Mouse (Mus musculus): ENCODE measurements around the gene Rest.

Rest gene

GRCm38 (mm10) chr5:77254402-77254801, 10.9 kb upstream of the Rest start:
- POLR2A ChIA-PET, result interaction anchor here in 3 of 4 experiments (0.6 to 7.3 kb wide), 7 partner anchors 8 to 342 kb away, joined by 3 to 57 read pairs (median 3); partner anchors contain the start of gene Rest (in 2 of the 3)
- CTCF ChIA-PET, result no interaction called here

GRCm38 (mm10) chr5:77257603-77258002, 7.7 kb upstream of the Rest start:
- ChIA-PET POLR2A (interaction anchor here in 3 of 4 experiments (0.6 to 10.5 kb wide), 24 partner anchors 8 to 954 kb away, joined by 3 to 118 read pairs (median 4); partner anchors contain the start of genes Rest (in 2 of the 3), Noa1 (in 1 of the 3), Paics (in 1 of the 3) and Polr2b (in 1 of the 3)), CTCF (interaction anchor here in 3 of 4 experiments (0.6 kb wide), 3 partner anchors 12 to 224 kb away, joined by 3 to 7 read pairs (median 3); no protein-coding TSS in a partner anchor)

GRCm38 (mm10) chr5:77259315-77259714, 6.0 kb upstream of the Rest start:
- ChIA-PET CTCF (interaction anchor here in 2 of 4 experiments (0.7 to 1.0 kb wide), 2 partner anchors 10 to 95 kb away, joined by 3 read pairs; no protein-coding TSS in a partner anchor), POLR2A (interaction anchor here in 2 of 4 experiments (0.7 to 21.1 kb wide), 16 partner anchors 8 to 303 kb away, joined by 3 to 359 read pairs (median 5); partner anchors contain the start of genes Noa1 (in 1 of the 2) and Polr2b (in 1 of the 2))

GRCm38 (mm10) chr5:77260141-77260540, 5.2 kb upstream of the Rest start:
- POLR2A ChIA-PET, result interaction anchor here in 3 of 4 experiments (0.6 to 21.1 kb wide), 20 partner anchors 8 to 355 kb away, joined by 3 to 359 read pairs (median 4); partner anchors contain the start of genes Aasdh (in 1 of the 3), Noa1 (in 1 of the 3) and Polr2b (in 1 of the 3)
- CTCF ChIA-PET, result interaction anchor here (0.6 to 1.6 kb wide), 5 partner anchors 12 to 94 kb away, joined by 3 to 5 read pairs (median 3); no protein-coding TSS in a partner anchor

- ChIA-PET CTCF (interaction anchor here in 2 of 4 experiments (0.6 to 1.6 kb wide), 3 partner anchors 10 to 49 kb away, joined by 3 to 5 read pairs (median 5); partner anchors contain the start of genes Noa1 (in 1 of the 2) and Polr2b (in 1 of the 2)), POLR2A (interaction anchor here in 3 of 4 experiments (0.6 to 21.1 kb wide), 22 partner anchors 8 to 356 kb away, joined by 3 to 359 read pairs (median 4); partner anchors contain the start of genes Noa1 (in 2 of the 3), Polr2b (in 2 of the 3) and Aasdh (in 1 of the 3))
Observed at GRCm38 (mm10) chr5:77261137-77261536, 4.2 kb upstream of the Rest start.

DNA sequence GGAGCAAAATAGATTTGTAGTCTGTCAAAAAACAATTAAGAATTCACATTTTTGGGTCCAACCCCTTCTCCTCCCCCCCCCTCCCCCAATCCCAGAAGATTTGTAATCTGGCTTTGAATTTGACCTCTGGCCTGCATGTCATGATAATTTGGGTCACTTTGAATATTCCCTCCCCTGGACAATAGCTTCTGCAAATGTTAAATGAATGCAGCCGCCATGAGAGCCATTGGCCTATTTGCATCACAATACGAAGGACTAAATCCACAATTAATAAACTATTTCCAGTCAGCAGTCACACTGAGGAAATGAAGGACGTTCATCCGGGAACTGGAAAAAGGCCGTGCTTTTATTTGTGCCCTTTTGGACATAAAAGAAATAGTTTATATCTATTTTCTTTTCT, 3.2 kb upstream of the Rest start:
- POLR2A ChIA-PET, result interaction anchor here (0.6 to 21.1 kb wide), 25 partner anchors 8 to 311 kb away, joined by 3 to 359 read pairs (median 5); partner anchors contain the start of genes Polr2b (in 3 of the 4), Noa1 (in 2 of the 4), Paics (in 1 of the 4) and Ppat (in 1 of the 4)
- CTCF ChIA-PET, result interaction anchor here in 2 of 4 experiments (0.5 to 0.9 kb wide), 3 partner anchors 11 to 33 kb away, joined by 3 to 4 read pairs (median 3); no protein-coding TSS in a partner anchor

DNA sequence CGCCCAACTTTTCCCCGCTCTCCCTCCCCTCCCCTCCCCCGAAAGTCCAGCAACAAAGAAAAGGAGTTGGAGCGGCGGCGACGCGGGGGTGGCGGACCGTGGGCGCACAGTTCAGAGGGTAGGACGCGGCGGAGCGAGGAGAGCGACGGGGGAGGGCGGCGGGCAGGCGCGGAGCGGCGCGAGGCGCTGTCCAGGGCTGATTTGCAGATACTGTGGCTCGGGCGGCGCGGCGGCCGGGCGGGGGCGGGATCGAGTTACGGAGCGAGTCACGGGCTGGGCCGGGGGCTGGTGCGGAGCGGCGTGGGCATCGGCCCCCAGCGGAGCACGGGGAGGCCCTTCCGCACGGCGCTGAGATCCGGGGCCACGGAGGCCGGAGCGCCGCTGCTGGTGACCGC, 377 bp downstream of the Rest start:
- POLR2A ChIA-PET, result interaction anchor here in 3 of 4 experiments (0.6 to 21.1 kb wide), 38 partner anchors 7 to 449 kb away, joined by 3 to 359 read pairs (median 4); partner anchors contain the start of genes Paics (in 2 of the 3), Ppat (in 2 of the 3), Noa1 (in 1 of the 3) and Polr2b (in 1 of the 3)
- CTCF ChIA-PET, result interaction anchor here in 1 of 4 experiments (1.0 to 1.5 kb wide), 2 partner anchors 7 to 409 kb away, joined by 3 read pairs; no protein-coding TSS in a partner anchor

DNA sequence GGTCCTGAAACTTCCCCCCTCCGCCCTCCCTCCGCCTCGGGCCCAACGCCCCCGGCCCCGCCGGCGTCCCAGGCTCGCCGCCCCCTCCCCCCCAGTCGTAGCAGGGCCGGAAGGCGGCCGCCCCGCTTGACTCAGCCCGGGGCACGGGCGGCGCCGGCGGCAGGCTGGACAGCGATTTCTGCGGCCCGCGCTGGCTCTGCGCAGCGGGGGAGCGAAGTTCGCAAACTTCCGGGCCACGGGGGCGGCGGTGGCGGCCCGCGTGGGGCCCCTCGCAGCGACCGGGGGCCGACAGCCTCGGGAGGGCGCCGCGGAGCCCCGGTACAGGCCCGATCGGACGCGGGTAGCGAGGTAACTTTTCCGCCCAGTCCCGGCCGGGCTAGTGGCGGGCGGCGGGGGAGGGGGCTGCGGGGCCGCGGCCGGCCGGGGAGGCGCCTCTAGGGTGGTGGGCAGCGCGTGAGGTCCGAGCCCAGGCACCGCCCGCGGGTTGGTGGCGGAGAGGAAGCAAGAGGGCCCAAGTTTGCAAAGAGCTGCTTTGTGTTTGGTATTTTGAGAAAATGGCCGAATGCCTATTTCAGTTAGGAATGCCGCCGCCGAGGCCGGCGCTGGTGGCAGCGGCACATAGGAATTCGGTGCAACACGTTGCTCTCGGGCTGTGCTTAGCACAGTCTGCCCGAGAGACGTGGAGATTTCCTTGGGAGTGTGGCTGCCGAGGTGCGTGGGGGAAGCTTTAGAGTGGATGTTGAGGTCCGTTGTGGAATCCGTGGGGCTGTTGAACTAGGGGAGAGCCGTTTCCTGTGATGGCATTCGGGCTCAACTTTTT, 985 bp downstream of the Rest start:
- POLR2A ChIA-PET, result interaction anchor here in 2 of 4 experiments (0.7 to 21.1 kb wide), 7 partner anchors 9 to 315 kb away, joined by 3 to 359 read pairs (median 13); partner anchors contain the start of genes Paics (in 1 of the 2) and Ppat (in 1 of the 2)

DNA sequence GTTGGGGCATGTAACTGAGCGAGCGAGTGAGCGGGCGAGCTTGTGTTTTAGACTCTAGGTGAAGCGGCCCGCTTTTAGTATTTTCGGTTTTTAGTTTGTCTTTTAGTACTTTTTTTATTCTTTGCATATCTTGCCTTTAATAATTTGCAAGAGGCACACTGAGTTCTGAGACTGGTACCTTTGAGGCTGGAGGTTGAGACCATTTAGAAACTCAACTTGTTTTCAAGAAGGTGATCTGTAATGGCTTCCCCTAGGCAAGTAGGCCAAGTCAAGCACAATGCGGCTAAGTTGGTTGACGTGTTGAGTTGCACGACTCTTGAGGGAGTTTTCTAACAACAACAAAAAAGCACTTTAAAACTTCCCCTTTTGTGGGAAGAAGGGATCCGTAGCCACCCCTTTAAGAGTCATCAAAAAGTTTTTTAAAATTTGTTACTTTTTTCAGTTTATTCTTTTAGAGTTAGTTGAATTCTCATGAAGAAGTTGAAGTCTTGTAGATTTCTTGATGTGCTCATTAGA, 1.7 kb downstream of the Rest start:
- POLR2A ChIA-PET, result interaction anchor here in 3 of 4 experiments (0.5 to 21.1 kb wide), 9 partner anchors 7 to 316 kb away, joined by 3 to 359 read pairs (median 11); partner anchors contain the start of genes Paics (in 1 of the 3) and Ppat (in 1 of the 3)

More for the DNA sequence above, 985 bp downstream of the Rest start:
- CTCF ChIA-PET, result no interaction called here

GRCm38 (mm10) chr5:77267441-77267840, 2.1 kb downstream of the Rest start:
- POLR2A ChIA-PET, result interaction anchor here in 3 of 4 experiments (0.6 to 21.1 kb wide), 14 partner anchors 8 to 357 kb away, joined by 3 to 359 read pairs (median 3); no protein-coding TSS in a partner anchor
- CTCF ChIA-PET, result interaction anchor here in 3 of 4 experiments (0.6 to 1.9 kb wide), 3 partner anchors 15 to 82 kb away, joined by 3 to 7 read pairs (median 6); no protein-coding TSS in a partner anchor

More for the DNA sequence above, 1.7 kb downstream of the Rest start:
- CTCF ChIA-PET, result interaction anchor here in 3 of 4 experiments (0.6 to 1.9 kb wide), 3 partner anchors 15 to 83 kb away, joined by 3 to 7 read pairs (median 6); no protein-coding TSS in a partner anchor

GRCm38 (mm10) chr5:77267957-77268624, 2.8 kb downstream of the Rest start:
- CTCF ChIA-PET, result interaction anchor here in 3 of 4 experiments (0.7 to 1.9 kb wide), 4 partner anchors 14 to 853 kb away, joined by 3 to 7 read pairs (median 6); partner anchors contain the start of gene Polr2b (in 1 of the 3)
- POLR2A ChIA-PET, result interaction anchor here in 3 of 4 experiments (0.6 to 21.1 kb wide), 17 partner anchors 8 to 357 kb away, joined by 3 to 359 read pairs (median 3); partner anchors contain the start of genes Noa1 (in 1 of the 3) and Polr2b (in 1 of the 3)

GRCm38 (mm10) chr5:77269399-77269798, 4.1 kb downstream of the Rest start:
- ChIA-PET CTCF (interaction anchor here in 2 of 4 experiments (0.6 to 1.0 kb wide), 3 partner anchors 10 to 81 kb away, joined by 3 to 5 read pairs (median 3); partner anchors contain the start of gene Polr2b (in 1 of the 2)), POLR2A (interaction anchor here in 2 of 4 experiments (0.6 to 21.1 kb wide), 4 partner anchors 12 to 41 kb away, joined by 3 to 359 read pairs (median 7); no protein-coding TSS in a partner anchor)

GRCm38 (mm10) chr5:77273151-77273550, 7.9 kb downstream of the Rest start:
- ChIA-PET CTCF (interaction anchor here in 3 of 4 experiments (0.6 to 1.4 kb wide), 5 partner anchors 8 to 79 kb away, joined by 3 read pairs; partner anchors contain the start of gene Rest (in 1 of the 3)), POLR2A (interaction anchor here in 3 of 4 experiments (0.9 to 23.9 kb wide), 14 partner anchors 4 to 38 kb away, joined by 3 to 359 read pairs (median 5); partner anchors contain the start of gene Rest (in 2 of the 3))

DNA sequence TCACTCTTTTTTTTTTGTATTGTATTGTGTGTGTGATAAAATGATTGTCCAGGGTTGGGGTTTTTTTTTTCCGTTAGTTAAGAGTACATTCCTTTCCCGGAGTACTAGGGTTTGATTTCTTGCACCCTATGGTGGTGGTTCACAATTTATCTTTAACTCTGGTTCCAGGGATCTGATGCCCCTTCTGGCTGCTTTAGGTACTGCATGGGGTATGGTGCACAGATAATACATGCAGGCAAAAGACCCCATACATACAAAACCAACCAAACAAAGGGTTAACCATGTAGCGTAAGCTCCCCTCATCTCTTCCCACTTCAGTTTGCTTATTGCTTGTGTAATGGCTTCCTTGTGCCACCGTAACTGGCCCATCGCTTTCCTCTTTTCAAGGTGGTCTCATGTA, 10.7 kb downstream of the Rest start:
- CTCF ChIA-PET, result interaction anchor here in 1 of 4 experiments (1.4 kb wide), 1 partner anchor 11 kb away, joined by 3 read pairs; no protein-coding TSS in a partner anchor
- POLR2A ChIA-PET, result interaction anchor here in 3 of 4 experiments (0.6 to 23.9 kb wide), 8 partner anchors 6 to 325 kb away, joined by 3 to 359 read pairs (median 5); partner anchors contain the start of genes Rest (in 2 of the 3), Noa1 (in 1 of the 3), Paics (in 1 of the 3) and Polr2b (in 1 of the 3)

DNA sequence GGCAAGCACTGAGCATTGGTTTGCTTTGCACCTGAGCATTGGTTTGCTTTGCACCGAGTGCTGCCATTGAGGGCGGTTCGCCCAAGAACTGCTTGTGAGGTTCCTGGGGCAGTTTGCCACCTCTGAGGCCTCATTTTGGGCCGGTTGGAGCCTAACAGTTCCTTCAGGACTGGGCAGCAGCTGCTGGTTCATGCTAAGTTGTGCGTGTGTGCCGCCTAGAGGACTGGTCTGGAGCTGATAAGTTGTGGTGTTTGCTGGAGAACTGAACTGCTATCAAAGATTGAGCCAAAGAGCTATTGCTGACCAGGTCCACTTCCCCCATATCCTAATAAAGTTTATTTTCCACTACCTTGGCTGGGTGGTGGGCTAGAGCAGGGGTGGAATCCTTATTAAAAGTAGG, 11.9 kb downstream of the Rest start:
- ChIA-PET POLR2A (interaction anchor here in 3 of 4 experiments (0.8 to 23.9 kb wide), 12 partner anchors 5 to 40 kb away, joined by 3 to 359 read pairs (median 4); partner anchors contain the start of genes Rest (in 3 of the 3), Noa1 (in 1 of the 3) and Polr2b (in 1 of the 3)), CTCF (interaction anchor here in 2 of 4 experiments (0.6 to 1.5 kb wide), 3 partner anchors 11 to 21 kb away, joined by 3 to 4 read pairs (median 4); no protein-coding TSS in a partner anchor)

All from embryonic stem cell, embryonic (primary cell).